Mouse (Mus musculus) cerebellum, postnatal 36 days (tissue): Measurements from ENCODE around the gene Lamb1.

Experiments used
- DNase-seq, 2 experiments: peaks; one replicate each; pipeline ENCODE4 v3.0.0; 2021 to 2022; ENCODE audit warnings: mixed read lengths in 2 of 2

Gene Lamb1

DNA sequence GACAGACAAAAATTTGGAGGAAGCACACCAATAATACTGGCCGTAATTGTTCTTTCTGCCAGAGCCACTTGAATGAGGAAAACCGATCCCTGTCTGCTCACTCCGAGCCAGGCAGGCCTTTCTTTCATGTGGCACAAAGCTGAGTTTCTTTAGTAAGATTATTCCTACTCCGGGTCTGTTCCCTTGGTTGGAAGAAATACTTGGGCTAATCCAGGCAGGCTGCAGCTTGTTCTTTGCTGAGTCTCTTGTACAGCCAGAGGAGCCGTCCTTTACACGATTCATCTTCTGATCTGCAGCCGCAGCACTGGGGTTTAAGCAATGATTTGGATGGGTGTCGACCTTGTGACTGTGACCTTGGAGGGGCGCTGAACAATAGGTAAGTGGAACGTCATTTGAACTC, 24.0 kb downstream of the Lamb1 start:
- no peak for DNase-seq

DNA sequence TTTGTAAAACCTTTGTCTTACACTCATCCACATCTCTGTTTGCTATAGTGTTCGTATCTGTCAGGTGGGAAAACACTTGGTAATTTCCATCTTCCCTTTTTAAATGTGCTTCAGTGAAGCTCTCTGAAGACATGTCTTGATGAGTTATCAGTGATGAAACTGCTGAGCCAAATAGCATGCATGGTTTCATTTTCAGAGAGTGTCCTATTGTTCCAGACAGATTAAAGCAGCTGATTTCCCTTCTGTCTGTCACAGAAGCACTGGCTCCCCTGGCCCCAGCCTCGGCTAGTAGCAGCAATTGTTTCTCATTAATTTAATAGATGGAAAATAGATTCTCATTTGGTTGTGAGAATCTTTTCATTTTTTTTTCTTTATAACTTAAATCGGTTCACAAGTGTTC, 25.9 kb downstream of the Lamb1 start:
- DNase-seq, result no peak

DNA sequence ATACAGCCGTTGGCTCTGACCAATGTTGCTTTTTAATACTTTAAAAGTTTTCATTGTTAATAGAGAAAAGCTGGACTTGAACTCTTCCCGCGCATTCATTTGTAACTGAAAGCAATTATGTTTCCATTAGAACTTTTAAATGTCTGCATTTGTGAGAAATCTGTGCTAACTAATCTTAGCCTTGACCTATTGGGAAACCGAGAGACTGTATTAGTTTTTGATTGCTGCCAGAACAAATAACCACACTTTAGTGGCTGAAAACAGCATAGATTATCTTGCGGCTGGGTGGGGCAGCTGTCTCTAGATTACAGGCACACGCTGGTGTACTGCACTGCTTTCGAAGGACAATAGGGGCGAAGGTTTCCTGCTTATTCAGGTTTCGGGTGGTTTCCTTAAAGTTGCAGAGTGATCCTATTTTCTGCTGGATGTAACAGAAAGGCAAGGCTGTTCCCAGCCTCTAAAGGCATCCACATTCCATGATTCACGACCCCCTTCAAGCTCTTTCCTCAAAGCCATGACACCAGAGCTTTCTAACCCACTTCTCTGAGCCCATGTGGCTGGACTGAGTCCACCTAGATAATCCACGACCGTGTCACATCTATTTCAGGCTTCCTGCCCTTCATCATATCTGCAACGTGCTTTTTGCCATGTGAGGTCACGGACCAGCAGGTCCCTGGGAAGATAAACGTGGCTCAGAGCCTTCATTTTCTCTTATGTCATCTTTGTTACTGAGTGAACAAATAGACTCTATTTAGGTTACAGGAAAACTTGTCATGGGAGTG, 28.5 kb downstream of the Lamb1 start:
- no peak for DNase-seq

DNA sequence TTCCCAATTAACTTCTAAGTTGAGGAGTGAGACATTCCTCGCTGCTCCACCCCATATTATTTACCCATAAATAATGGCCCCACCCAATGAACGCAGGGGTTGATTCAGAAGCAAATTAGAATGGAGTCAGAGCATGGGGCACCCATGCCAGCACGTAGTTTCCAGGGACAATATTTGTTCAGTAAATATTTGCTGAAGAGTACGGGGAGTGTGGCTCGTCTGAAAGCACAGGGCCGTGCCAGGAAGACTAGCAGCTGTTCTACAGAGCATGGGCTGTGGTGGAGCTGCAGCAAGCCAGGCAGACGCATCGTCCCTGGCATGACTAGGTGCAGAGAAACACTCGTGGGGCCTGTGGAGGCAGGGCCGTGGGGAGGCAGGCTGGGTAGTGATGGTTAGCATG, 29.5 kb downstream of the Lamb1 start:
- DNase-seq, result no peak

DNA sequence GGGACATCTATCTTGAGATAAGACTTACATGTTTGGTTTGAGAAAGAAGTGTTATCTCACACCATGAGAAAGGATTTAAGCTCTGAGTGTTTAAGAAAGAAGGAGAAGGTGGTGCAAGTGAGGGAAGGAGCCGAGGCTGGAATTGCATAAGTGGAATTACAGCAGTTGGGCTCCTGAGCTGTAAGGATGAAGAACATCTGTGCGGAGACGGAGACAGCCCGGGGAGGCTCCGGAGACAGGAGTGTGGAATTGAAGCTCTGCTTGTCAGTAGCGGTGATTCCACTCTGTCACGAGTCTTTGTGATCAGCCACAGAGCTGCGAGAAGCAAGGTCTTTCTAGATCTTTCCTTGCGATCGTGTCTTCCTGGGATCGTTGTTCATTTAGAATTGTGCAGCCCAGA, 30.0 kb downstream of the Lamb1 start:
- no peak for DNase-seq

DNA sequence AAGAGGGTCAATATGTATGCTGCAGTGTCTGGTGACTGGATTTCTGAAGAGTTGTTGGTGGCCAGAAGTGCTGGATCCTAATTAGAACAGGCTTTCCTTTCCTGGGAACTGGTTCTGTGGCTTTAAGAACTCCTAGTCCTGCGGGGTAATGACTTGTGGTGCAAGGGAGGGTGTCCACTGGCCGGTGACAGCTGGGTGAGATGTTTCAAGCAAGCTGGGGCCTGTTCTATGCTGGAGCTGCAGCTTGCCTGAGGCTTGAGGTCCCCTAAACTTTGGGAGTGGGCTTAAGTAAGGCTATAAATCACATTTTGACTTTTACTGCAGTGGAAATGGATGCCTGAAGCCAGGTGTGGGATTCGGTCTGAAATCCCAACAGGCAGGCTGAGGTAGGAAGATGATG, 30.5 kb downstream of the Lamb1 start:
- no peak for DNase-seq

DNA sequence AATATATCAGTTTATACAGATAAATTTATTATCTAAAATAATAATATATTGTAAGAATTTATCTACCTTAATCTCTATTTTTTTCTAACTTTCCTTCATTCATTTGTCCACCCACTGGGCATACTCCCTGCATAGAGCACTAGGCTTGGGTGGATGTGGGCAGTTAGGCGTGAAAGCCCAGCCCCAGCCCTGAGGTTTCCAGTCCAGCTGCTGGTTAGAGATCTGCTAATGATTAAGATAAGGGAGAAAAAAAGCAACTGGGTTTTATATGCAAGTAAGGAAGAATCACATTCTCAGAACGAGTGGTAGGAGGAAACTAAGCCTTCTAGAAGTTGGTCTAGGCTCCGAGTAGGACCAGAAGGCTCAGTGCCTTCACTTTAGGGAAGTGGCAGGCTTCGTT, 31.1 kb downstream of the Lamb1 start:
- DNase-seq, result no peak

DNA sequence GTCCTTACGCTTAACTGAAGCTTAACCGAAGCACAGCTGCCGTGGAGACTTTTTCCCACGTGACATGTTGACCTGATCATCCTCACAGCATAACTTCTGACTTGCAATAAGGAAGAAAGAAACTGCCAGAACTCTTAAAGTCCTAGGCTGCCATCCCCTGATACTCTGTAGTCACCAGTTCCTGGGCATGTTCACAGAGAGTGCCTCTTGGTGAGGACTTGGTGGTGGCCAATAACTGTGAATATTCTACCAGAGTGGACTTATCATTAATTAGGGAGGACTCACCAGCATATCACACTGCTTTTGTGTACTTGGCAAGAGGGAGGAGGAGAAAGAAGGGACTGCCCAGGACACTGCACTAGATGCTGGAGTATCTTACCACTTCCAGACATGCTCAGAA, 33.1 kb downstream of the Lamb1 start:
- DNase-seq, result no peak

DNA sequence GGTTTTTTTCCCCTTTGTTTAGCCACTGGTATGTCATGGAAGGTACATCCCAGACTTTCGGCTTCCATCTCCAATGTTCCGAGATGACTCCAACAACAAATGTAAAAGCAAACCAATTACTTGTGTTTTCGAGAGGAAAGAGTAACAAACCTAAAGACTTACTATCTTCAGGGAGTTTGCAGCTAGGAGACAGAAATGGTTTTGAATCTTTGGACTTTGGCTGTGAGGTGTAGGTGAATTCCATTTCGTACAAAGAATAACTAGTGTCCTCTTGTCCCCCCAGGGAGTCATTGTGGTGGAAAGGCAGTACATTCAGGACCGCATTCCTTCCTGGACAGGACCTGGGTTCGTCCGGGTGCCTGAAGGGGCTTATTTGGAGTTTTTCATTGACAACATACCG, 33.5 kb downstream of the Lamb1 start:
- no peak for DNase-seq

DNA sequence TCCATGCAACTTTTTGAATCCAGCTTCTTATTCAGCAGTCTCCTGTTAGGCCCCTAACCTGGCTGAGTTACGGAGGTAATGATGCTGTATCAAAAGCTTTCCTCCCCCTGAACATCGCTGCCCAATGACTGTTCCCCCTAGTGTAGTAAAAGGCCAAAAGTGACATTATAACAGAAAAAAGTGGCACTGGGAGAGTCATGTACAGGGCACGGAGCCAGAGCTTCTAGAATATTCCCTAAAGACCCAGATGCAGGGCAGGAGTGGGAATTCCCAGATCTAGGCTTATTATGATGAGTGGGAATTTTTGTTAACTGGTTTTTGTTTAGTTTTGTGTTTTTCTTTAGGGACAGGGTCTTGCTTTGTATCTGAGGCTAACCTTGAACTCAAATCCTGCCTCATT, 34.1 kb downstream of the Lamb1 start:
- DNase-seq, result no peak

DNA sequence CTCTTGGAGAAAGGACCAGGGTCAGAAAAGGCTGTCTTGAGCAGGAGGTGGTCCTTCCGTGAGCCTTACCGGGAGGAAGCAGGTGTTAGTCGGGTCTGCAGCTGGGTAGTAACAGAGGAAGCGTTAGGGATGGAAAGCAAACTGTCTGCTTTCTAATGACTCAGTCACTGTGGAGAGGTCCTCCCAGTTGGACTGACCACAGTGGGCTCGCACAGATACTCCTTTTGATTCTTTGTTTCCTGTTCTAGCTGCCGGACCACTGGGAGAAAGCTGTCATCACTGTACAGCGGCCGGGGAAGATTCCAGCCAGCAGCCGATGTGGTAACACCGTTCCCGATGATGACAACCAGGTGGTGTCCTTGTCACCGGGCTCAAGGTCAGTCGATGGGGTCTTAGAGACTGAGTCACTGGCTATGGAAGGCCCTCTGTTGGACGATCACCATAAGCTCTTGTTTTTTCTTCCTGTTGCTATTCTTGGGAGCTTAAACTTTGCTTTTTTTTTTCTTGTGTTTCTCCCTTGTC, 34.7 kb downstream of the Lamb1 start:
- DNase-seq, result no peak

DNA sequence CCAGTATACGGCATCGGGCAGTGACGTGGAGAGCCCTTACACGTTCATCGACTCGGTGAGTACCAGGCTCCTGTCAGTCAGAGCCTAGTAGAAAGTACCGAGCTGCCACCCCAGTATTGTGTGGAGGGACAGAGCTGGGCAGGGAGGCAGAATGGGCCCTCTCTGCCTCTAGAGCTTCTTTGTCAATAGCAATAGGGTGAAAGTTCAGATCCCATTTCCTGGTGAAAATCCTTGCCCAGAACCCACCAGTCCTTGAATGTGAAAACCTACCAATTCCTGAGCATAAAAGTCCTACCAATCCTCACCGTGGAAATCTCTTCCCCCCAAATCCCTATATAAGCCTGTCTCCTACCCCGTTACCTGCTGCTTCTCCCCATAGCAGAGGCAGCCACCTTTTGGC, 35.2 kb downstream of the Lamb1 start:
- no peak for DNase-seq

DNA sequence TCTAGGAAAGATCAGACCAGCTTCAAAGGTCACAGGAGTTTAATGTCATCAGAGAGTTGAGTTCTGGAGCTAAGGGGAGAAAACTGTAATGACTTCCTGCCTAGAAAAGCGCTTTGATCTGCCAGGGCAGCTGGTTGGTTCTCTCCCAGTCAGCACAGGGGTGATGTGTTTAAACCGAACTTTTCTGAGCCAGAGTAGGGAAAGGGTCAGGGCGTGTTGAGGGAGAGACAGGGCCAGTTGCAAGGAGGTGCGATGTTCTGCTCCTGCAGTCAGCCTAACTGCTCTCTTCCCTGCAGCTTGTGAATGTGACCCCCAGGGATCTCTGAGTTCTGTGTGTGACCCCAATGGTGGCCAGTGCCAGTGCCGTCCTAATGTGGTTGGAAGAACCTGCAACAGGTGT, 37.2 kb downstream of the Lamb1 start:
- DNase-seq, result no peak

DNA sequence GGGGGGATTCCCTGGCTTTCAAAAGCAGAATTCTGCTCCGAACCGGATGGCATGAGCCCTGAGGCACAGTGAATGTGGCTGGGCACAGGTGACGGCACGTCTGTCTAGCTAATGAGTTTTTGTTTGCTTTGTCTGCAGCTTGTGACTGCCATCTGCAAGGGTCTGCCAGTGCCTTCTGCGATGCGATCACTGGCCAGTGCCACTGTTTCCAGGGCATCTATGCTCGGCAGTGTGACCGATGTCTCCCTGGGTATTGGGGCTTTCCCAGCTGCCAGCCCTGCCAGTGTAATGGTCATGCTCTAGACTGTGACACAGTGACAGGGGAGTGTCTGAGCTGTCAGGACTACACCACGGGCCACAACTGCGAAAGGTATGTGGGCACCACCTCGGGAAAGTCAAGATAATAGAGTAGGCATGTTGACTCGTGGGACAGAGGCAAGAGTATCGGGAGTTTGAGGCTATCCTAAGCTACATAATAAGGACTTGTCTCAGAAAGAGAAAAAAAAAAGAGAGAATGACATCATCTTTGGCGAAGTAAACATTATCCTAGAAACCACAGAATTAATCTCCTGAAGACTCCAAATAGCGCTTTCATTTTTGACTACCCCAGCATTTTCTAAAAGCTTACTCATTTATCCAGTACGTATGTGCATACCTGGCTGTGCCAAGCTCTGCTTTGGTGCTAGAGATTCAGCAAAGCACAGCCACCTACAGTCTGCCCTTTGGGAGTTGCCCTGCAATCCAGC, 37.9 kb downstream of the Lamb1 start:
- peak in 1 of 2 experiments; percentile 11 for DNase-seq

DNA sequence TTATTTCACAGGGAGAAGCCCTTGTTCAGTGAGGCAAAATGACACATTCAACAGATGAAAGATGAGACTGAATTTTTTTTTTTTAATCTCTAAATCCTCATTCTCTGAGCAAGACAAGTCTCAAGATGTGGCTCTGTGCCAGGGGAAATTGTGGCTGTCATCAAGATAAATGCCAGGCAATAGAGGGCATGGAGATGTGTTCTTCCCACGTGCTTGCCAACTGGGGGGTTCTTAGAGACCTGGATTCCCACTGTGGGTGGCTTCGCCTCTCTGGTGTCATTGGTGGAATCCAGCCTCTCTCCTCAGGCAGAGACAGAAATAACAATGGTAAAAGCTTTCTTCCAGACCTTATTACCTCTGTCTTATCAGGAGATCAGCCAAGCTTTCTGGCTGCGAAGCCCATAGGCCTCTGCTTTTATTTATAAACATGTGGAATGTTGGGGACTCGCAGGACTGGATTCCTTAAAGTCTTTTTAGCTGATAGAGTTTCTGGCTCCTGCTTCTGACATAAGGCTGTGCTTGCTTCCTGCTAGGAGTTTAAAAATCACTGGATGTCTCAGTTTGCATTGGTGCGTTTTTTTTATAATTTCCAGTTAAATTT, 41.1 kb downstream of the Lamb1 start:
- no peak for DNase-seq

DNA sequence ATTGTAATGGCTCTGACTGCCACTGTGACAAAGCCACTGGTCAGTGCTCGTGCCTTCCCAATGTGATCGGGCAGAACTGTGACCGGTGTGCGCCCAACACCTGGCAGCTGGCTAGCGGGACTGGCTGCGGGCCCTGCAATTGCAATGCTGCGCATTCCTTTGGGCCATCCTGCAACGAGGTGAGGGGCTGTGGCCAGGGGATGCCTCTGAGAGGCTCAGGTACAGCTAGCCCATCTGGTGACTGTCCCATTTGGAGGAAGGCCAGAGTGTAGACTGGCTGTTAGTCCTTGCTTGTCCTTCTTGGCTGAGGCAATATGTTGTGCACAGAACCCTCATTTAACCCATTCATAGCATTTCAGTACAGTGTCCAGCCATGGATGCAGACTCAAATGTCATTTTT, 42.0 kb downstream of the Lamb1 start:
- peak; percentile 18 to 24 for DNase-seq

DNA sequence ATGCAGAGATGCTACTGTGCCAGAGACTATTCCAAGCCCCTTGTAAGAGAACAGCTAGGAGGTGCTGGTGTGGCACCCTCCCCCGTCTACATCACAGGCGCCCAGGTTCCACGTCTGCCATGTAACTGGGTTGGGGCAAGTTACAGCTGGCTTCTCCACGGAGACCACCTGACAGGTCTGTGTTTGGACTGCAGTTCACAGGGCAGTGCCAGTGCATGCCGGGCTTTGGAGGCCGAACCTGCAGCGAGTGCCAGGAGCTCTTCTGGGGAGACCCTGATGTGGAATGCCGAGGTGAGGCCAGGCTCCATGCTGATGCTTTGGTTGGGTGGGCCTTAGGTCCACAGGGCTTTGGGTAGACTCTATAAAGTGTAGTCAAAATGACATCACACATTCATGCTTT, 42.7 kb downstream of the Lamb1 start:
- DNase-seq, result no peak

DNA sequence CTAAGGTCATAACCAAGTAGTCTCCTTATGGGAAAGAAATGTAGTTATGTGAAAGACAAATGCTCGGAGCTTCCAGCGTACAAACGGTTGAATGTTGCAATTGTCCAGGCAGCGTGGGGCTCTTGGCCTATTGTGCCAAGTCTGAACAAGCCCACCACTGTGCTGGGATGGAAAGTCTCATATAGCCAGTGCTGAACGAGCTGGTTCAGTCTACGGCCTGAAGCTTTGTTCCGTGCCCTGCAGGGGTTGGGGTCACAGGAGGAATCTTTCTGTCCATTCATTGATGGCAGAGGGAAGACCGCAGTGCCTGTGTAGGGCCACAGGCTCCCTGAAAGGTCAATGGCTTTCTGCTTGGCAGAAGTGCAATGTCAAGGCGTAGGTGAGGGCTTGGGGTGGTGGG, 45.7 kb downstream of the Lamb1 start:
- no peak for DNase-seq

DNA sequence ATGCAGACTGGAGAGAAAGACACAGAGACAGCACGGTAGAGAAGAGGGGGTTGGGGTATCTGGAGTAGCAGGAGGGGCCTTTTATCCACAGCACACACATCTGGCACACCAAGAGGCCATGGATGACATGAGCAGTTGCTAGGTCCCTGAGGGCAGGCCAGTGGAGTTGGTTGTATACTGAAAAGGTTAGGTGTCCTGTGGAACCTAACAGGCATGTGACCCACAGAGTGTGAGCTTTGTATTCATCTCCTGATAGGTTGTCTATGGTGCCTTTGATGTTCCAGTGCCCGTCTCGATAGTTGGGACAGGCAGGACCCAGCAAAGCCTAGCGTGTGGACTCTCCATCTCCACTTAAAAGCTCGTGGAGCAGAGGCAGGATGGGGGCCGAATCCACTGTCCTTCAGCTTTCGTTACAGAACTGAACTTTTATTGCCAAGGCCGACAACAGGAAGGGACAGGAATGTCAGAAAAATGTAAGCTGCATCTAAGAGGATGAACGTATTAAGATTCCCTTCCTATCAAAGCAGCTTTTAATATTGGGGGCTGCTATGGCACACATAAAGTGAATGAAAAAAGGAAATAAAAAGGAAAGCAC, 46.7 kb downstream of the Lamb1 start:
- no peak for DNase-seq

DNA sequence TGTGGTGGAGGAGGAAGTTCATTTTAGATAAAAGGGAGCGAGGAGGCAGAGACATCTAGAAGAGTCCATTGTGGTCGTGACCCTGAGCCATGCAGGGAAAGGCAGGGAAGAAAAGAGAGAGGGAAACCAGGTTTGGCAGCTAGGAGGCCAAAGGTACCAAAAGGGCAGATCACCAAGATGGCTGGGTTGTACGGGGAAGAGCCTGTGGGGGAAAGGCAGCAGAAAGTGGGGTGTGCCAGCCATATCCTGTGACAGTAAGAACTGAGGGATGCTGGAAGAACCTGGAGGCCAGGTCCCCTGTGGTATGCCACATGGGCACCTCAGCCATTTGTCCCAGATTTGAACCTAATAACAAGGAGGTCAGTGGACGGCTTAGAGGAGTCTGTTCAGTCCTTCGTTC, 47.2 kb downstream of the Lamb1 start:
- no peak for DNase-seq

DNA sequence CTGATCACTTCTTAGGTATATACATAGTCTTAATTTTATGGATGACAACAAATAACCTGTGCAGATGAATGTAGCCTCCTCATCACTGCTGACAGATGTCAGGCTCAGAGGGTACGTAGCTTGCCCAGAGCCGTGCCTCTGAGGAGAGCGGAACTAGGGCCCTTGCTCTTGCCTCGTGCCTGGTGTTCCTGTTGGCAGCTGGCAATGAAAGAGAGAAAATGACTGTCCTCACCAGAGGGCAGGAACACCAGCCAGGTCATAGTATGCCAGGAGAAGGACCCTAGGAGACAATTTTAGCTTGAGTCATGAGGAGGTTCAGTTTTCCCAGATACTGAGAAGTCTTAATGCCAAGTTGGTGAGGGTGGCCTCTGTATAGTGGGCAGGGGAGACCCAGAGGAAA, 48.1 kb downstream of the Lamb1 start:
- no peak for DNase-seq

DNA sequence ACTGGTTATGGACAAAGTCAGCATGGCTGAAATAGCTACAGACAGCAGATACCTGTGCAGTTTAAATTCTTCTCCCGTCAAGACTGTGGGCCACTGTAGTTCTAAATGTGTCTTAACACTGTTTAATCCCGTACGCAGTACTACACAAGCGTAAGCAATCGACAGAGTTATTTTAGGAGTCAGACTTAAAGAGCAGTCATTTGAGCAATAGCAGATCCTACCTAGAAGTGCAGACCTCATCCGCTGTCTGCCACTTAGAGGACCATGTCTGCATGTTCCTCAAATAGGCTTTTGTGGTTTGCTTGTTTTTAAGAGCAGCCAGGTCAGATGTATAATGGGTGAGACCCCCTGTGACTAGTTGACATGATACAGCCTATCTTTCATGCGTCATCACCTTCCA, 49.3 kb downstream of the Lamb1 start:
- DNase-seq, result no peak

DNA sequence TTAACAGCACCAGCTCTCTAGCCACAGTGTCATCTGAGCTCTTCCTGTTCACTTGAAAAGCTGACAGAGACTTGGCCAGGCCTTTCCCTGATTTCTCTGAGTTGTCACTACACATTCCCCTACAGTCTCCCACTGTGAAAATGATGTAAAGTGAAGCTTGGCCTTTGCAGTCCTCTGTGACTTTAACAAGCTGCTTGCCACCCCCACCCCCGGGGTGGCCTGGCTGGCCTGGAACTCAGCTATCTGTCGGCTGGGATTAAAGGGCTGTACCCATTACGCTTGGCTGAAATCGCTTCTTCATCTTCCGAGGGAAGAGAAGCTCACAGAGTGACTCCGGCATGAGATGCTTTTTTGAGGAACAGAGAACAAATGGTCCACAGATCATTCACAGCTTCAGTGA, 50.9 kb downstream of the Lamb1 start:
- no peak for DNase-seq
